Mouse (Mus musculus) T-cell, adult 2 months (primary cell): Measurements from ENCODE around the gene Dpp4.

Experiments
- DNase-seq: peaks from one replicate; pipeline ENCODE4 v3.0.0; 2022; ENCODE audit warnings: low spot score

The Dpp4 gene

GRCm38 (mm10) chr2:62412081-62412821 is at the start of gene Dpp4:
Dpp4 (minus strand) TSS chr2:62412231.
- DNase-seq: no peak

GRCm38 (mm10) chr2:62460815-62461450 is 48.9 kb upstream of the Dpp4 start:
- DNase-seq: no peak

- no peak for DNase-seq
These were observed 48.2 kb upstream of the Dpp4 start for GRCm38 (mm10) chr2:62460231-62460710.

GRCm38 (mm10) chr2:62459241-62460174 is 47.5 kb upstream of the Dpp4 start:
- DNase-seq: no peak

- no peak for DNase-seq
These were observed 46.0 kb upstream of the Dpp4 start for GRCm38 (mm10) chr2:62458070-62458469.

GRCm38 (mm10) chr2:62454991-62455390 is 43.0 kb upstream of the Dpp4 start:
- DNase-seq: no peak

GRCm38 (mm10) chr2:62454033-62454432 is 42.0 kb upstream of the Dpp4 start:
- no peak for DNase-seq

- DNase-seq: no peak
These were observed 38.3 kb upstream of the Dpp4 start for GRCm38 (mm10) chr2:62450364-62450763.

- no peak for DNase-seq
These were observed 37.8 kb upstream of the Dpp4 start for GRCm38 (mm10) chr2:62449692-62450346.

GRCm38 (mm10) chr2:62440802-62441544 is 28.9 kb upstream of the Dpp4 start:
- DNase-seq: peak; percentile 56

- DNase-seq: no peak
These were observed 28.1 kb upstream of the Dpp4 start for GRCm38 (mm10) chr2:62440083-62440482.

GRCm38 (mm10) chr2:62431245-62431795 is 19.3 kb upstream of the Dpp4 start:
- no peak for DNase-seq

- no peak for DNase-seq
These were observed 13.9 kb upstream of the Dpp4 start for GRCm38 (mm10) chr2:62425941-62426340.

- DNase-seq: no peak
These were observed 11.3 kb upstream of the Dpp4 start for GRCm38 (mm10) chr2:62423343-62423776.

GRCm38 (mm10) chr2:62422515-62423342 is 10.7 kb upstream of the Dpp4 start:
- DNase-seq: no peak

- DNase-seq: no peak
These were observed 9.2 kb upstream of the Dpp4 start for GRCm38 (mm10) chr2:62421229-62421628.

- DNase-seq: no peak
These were observed 8.0 kb upstream of the Dpp4 start for GRCm38 (mm10) chr2:62420045-62420444.

GRCm38 (mm10) chr2:62417233-62417632 is 5.2 kb upstream of the Dpp4 start:
- no peak for DNase-seq

GRCm38 (mm10) chr2:62411211-62412080 is 585 bp downstream of the Dpp4 start:
- DNase-seq: peak; percentile 46
